In genomic region chr2:31377481-31377880, GRCm38 (mm10) we compare ENCODE assay signal across 23 mouse cellular contexts.
A peak's percentile ranks its signal among the peaks of the same experiment; 100 is the strongest.
DNase-seq lines count a peak whose midpoint lies in the region; ATAC-seq lines count a peak whose summit lies in the region.
"Had no signal": no experiment of that assay in that cellular context is flagged by ENCODE, and none has a peak within 500 bp of the region (broad histone marks: within the 10 kb centered on the region; RNA-seq: fewer than 3 reads in every experiment).

No protein-coding gene starts in this region.

- H3K27me3 ChIP-seq in heart, embryonic 10.5 days (ENCODE audit: insufficient read depth, poor library complexity, severe bottlenecking), result peaks cover 72% of the 10 kb centered on the region
- no peaks in the 10 kb centered on the region for H3K27me3 ChIP-seq in kidney, embryonic 15.5 days
- H3K27me3 ChIP-seq: forebrain, embryonic 13.5 days; intestine, embryonic 15.5 days had no signal

- no peak for ATAC-seq in kidney, embryonic 15.5 days (replicated peaks; ENCODE audit: low FRiP score)
- ATAC-seq: forebrain, embryonic 13.5 days; forebrain, embryonic 16.5 days; hindbrain, embryonic 16.5 days; intestine, embryonic 15.5 days; Patski had no signal

- H3K4me2 ChIP-seq in kidney, embryonic 15.5 days, result no peak overlapping the region
- H3K4me2 ChIP-seq: forebrain, embryonic 13.5 days; hindbrain, embryonic 13.5 days; intestine, embryonic 15.5 days had no signal

- no peaks in the 10 kb centered on the region for H3K9me3 ChIP-seq in heart, embryonic 10.5 days
- no peaks in the 10 kb centered on the region for H3K9me3 ChIP-seq in kidney, embryonic 15.5 days (replicated peaks)
- H3K9me3 ChIP-seq: intestine, embryonic 15.5 days had no signal

- no peak overlapping the region for H3K27ac ChIP-seq in heart, embryonic 10.5 days
- H3K27ac ChIP-seq in kidney, embryonic 15.5 days, result no peak overlapping the region
- H3K27ac ChIP-seq: forebrain, embryonic 10.5 days; forebrain, embryonic 13.5 days; hindbrain, embryonic 10.5 days; hindbrain, embryonic 13.5 days; intestine, embryonic 15.5 days had no signal

- intact Hi-C loops in gastrocnemius, postnatal 14 days (cut with DNase I; ENCODE audit: low total_unique reads), result loop anchor here (5.0 kb wide), 1 partner anchor 75 kb away; no protein-coding TSS in a partner anchor

- no peak overlapping the region for H3K4me3 ChIP-seq in heart, embryonic 10.5 days
- no peak overlapping the region for H3K4me3 ChIP-seq in kidney, embryonic 15.5 days (replicated peaks)
- H3K4me3 ChIP-seq: forebrain, embryonic 10.5 days; forebrain, embryonic 13.5 days; hindbrain, embryonic 10.5 days; hindbrain, embryonic 13.5 days; intestine, embryonic 15.5 days had no signal

- H3K9ac ChIP-seq in kidney, embryonic 15.5 days, result no peak overlapping the region
- H3K9ac ChIP-seq: forebrain, embryonic 13.5 days; hindbrain, embryonic 13.5 days; intestine, embryonic 15.5 days had no signal

- H3K36me3 ChIP-seq in heart, embryonic 10.5 days, result no peaks in the 10 kb centered on the region
- H3K36me3 ChIP-seq in kidney, embryonic 15.5 days, result no peaks in the 10 kb centered on the region
- H3K36me3 ChIP-seq: forebrain, embryonic 10.5 days; G1E; hindbrain, embryonic 10.5 days; hindbrain, embryonic 13.5 days; intestine, embryonic 15.5 days had no signal

- peak; percentile 35 for DNase-seq in gastrocnemius, postnatal 14 days
- no peak for DNase-seq in gastrocnemius, postnatal 4 days (ENCODE audit: low spot score in 2 of 2)
- DNase-seq in heart, adult 9 months (ENCODE audit: low spot score in 2 of 2), result peak; percentile 31 to 39
- DNase-seq in heart, embryonic 10.5 days (ENCODE audit: low spot score), result no peak
- peak; percentile 24 for DNase-seq in heart, postnatal 4 days
- DNase-seq: adrenal gland, postnatal 10 days; adrenal gland, postnatal 36 days; B cell, adult 2 months; cerebellum, adult 18-20 months; cerebellum, adult 9-10 months; gastrocnemius, postnatal 36 days; kidney, adult 11 months; kidney, adult 9 months had no signal

- WGBS in heart, embryonic 10.5 days, result 60% methylated on average over 2 of the region's 2 CpGs
- WGBS in kidney, embryonic 15.5 days, result 63% methylated on average over 2 of the region's 2 CpGs

- H3K4me1 ChIP-seq in heart, embryonic 10.5 days, result 0 out of 2 replicates have a peak, but pooled peaks cover 5% of the 10 kb centered on the region
- H3K4me1 ChIP-seq in kidney, embryonic 15.5 days, result no peaks in the 10 kb centered on the region
- H3K4me1 ChIP-seq: forebrain, embryonic 10.5 days; forebrain, embryonic 13.5 days; hindbrain, embryonic 13.5 days; intestine, embryonic 15.5 days had no signal

Comparison
In these comparisons a context has a peak if more than half of its experiments do, and no peak if none do; other contexts are left out.
1. DNase-seq: peak in gastrocnemius, postnatal 14 days (single experiment), heart, adult 9 months (2 of 2) and heart, postnatal 4 days (single experiment); none in gastrocnemius, postnatal 4 days (0 of 2) and heart, embryonic 10.5 days (single experiment).